Mouse (Mus musculus): ENCODE results near the gene Reep1. TPM values are rescaled to one million over a fixed set of nuclear protein-coding genes. Genes with fewer than 3 reads are reported as not detected.

Gene Reep1
- total RNA-seq, 2 experiments from 2014 or later, result not detected

DNA sequence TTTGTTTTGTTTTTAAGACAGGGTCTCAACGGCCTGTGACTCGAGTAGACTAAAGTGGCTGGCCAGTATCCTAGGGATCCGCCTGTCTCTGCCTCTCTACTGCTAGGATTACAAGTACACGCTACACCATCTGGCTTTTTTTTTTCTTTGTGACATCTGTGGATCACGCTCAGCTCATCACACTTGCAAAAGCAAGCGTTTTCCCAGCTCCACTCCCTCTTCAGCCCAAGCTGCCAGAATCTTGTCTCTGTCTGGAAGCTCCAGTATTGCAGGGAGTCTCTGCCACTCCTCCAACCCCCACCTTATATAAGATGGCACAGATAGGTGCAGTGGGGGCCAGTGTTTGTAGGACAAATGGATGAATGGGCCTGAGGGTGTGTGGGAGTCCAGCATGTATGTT lies 64.8 kb downstream of the Reep1 start:
- ATAC-seq (replicated peaks; ENCODE audit: low FRiP score, poor library complexity, severe bottlenecking), result no peak

DNA sequence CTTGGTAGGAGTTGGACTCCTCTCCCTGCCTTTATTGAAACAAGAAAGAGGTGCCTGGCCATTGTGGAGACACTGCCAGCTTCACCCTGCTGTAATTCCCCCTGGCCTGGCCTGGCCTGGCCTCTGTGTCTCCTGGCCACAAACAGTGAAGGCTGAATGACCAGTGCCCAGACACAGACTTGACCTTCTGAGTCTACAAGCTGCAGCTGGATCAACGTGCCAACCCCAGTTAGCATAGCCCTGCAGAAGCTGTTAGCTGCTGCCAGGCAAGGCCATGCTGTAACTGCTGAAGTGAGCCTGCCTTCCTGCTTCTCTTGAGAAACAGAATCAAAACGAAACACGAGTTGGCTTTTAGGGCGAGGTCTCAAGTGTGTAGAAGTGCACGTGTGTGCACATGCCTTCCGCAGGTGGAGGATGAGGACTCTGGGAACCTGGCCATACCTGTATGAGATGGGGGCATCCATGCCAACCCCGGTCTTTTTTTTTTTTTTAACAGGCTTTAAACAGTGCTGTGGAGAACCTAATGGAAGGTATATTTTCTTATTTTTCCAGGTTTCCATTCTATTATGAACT lies 65.4 kb downstream of the Reep1 start:
- ATAC-seq (replicated peaks; ENCODE audit: low FRiP score, poor library complexity, severe bottlenecking), result no peak

DNA sequence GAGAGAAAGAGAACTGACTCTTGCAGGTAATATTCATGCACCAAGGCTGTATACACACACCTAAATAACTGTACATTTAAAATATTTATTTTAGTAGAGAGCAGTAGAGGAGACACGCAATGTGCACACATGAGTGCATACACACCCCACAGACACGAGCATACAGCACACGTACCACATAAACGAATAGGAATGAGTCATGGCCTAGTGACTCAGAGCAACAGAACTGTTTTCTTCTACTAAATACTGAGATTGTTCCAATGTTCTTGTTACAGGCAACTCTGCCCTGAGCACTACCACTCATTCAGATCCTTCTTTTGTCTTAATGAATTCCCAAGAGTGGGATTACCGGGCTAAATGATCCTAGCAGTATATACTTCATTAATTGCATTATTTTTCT lies 70.7 kb downstream of the Reep1 start:
- no peak for ATAC-seq (replicated peaks; ENCODE audit: low FRiP score, poor library complexity, severe bottlenecking)

DNA sequence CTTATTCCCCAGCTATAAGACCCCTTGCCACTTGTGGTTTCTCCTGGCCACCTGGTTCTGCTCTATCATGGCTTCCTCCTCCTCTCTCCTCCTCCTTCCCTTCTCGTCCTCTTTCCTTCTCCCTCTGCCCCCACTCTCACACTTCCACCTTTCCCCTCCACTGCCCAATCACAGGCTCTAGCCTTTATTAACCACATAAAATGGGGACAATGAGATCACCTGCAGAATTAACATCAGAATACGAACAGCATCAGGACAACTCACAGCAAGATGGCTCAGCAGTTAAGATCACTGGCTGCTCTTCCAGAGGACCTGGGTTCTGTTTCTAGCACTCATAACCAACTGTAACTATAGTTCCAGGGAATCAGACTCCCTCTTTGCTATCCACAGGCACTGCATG lies 72.5 kb downstream of the Reep1 start:
- no peak for ATAC-seq (replicated peaks; ENCODE audit: low FRiP score, poor library complexity, severe bottlenecking)

DNA sequence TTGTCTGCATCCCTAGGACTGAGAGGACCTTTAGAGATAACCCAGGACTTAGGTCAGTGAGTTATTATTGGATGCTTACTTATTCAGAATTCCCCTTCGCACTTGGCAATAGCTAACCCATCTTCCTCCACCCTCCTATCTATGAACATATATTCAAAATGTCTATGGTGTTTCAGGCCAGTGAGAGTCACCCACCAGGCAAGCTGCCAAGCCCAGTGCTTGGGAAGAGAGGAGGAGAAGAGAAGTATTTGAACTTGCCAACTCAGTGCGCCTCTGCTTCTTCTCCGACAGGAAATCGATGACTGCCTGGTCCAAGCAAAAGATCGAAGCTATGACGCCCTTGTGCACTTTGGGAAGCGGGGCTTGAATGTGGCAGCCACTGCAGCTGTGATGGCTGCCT lies 73.1 kb downstream of the Reep1 start:
- ATAC-seq (replicated peaks; ENCODE audit: low FRiP score, poor library complexity, severe bottlenecking), result no peak

DNA sequence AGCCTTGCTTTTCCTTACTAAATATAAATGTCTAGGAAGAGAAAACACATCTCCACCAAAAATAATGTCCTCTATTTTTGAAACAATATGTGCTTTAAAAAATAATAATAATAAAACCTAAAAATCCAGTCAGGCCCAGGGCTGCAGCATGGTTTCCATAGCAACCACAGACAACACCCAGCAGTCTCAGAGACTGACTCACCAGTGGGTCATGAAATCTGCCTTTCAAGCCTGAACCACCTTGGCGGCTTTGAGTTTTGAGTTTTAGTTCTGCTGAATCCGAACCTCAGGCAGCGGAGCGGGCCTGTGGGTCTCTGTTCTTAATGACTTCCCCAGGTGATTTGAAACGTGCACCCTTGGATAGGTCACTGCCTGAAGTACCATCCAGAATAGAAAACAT lies 75.8 kb downstream of the Reep1 start:
- ATAC-seq (replicated peaks; ENCODE audit: low FRiP score, poor library complexity, severe bottlenecking), result no peak

DNA sequence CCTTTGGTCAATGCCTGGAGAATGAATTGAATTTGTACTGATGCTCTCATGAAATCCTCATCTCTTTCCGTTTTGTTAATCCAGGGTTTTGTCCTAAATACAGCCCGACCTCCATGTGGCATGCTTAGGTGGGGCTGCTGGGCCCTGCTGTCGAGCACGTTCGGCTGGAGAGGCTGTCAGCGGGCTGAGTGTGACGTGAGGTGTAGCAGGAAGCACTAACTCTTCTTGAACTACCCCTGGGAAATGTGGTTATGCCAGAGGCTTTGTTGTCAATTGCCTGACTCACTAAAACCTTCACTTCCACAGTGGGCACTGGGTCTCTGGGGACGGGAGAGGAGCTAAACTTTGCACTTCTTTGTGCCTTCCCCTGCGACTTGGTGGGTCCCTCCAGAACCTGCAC lies 81.0 kb downstream of the Reep1 start:
- ATAC-seq (replicated peaks; ENCODE audit: low FRiP score, poor library complexity, severe bottlenecking), result no peak

DNA sequence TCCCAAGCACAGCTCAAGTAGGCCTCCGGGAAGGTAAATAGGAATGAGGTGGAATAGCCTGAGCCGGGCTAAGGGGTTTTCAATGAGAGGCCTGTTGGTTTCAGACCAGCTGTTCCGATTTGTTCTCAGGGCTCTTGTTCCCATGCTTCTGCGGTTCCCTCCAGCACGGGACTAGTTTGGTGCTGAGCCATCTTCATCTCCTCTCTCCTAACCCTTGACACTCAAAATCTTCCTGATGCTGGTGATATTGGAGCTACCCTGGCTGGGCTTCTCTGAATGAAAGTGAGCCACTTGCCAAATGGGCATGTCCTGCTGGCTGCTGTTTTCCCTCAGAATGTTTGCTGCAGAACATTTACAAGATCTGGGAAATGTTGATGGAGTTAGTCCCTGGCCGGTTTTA lies 84.4 kb downstream of the Reep1 start:
- no peak for ATAC-seq (replicated peaks; ENCODE audit: low FRiP score, poor library complexity, severe bottlenecking)

DNA sequence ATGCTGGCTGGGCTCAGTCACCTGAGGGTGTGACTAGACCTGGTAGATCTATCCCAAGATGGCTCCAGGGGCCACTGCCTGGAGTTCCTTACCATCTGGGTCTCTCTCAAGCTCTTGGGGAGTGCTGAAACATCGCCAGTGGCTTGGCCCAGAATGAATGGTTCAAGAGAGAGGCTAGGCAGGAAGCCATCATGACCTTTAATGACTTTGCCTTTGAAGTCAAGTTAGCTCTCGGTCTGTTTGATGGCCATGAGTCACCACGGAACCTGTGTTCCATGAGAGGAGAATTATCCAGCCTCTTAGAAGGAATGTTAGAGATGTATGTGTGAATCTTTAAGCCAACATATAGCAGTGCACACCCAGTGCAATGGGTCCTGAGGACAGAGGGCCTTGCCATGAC lies 92.0 kb downstream of the Reep1 start:
- no peak for ATAC-seq (replicated peaks; ENCODE audit: low FRiP score, poor library complexity, severe bottlenecking)

DNA sequence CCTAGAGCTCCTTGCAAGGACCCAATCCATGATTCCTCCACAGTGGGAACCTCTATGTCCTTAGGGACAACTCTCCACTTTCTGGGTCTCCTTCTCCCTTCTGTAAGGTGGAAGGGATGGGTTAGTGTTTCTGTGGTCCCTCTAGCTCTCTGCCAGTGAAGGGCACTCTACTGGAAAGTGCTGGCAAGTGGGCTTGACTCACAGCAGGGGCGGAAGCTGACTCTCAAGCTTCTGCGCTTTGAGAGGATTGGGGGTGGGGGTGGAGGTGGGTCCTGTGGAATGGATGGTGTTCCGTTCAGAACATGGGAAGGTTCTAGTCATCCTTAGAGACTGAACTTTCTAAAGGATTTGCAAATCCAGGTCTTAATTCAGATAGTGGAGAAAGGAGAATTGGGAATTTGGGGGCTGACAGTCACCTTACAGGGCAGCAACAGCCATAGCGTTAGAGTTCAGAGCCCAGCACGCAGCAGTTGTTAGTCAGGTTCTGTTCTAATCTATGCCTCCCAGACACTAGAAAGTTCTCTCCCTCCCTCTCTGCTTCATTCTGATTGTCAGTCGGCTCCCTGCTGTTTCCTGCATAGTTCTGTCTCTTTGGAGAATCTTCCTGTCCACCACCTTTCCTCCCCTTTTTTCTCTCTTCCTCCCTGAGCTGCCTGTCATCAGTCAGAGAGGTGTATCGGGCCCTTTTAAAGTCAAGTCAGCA lies 93.8 kb downstream of the Reep1 start:
- ATAC-seq (replicated peaks; ENCODE audit: low FRiP score, poor library complexity, severe bottlenecking), result peak; percentile 80

DNA sequence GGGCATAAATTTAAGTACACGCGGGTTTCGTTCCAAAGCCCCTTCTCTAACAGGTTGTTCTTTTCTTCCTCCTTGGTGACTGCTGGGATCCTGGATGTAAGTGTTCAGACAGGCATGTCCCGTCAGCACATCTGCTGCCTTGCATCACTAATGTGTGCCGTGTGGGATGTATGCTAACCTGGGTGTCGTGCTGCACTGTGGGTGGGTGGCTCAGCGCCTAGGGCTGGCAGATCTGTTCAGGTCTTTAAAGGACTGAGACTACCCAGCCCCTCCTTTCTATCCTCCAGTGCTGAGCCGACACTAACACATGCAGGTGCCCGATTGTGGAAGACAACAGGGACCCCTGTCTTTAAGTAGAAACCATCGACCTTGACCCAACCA lies 94.3 kb downstream of the Reep1 start:
- ATAC-seq (replicated peaks; ENCODE audit: low FRiP score, poor library complexity, severe bottlenecking), result peak; percentile 12; the same call in 1 of the 2 replicates

DNA sequence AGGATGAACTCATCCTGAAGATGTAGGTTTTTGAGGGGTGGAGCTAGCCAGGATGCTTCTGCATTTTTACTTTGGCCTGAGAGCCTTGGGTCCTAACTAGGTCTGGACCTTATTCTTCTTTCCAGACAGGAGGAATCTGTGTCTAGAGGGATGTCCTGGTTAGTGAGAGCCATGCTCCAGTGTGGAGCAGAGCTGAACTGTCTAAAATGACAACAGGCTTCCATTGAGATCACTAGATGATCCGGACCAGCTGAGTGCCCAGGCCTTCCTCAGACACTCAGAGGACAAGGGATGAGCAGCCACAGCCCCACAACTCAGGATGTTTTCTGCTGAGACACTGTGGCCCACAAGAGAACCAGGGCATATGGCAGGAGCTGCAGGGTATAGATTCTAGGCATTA lies 96.2 kb downstream of the Reep1 start:
- ATAC-seq (replicated peaks; ENCODE audit: low FRiP score, poor library complexity, severe bottlenecking), result no peak

DNA sequence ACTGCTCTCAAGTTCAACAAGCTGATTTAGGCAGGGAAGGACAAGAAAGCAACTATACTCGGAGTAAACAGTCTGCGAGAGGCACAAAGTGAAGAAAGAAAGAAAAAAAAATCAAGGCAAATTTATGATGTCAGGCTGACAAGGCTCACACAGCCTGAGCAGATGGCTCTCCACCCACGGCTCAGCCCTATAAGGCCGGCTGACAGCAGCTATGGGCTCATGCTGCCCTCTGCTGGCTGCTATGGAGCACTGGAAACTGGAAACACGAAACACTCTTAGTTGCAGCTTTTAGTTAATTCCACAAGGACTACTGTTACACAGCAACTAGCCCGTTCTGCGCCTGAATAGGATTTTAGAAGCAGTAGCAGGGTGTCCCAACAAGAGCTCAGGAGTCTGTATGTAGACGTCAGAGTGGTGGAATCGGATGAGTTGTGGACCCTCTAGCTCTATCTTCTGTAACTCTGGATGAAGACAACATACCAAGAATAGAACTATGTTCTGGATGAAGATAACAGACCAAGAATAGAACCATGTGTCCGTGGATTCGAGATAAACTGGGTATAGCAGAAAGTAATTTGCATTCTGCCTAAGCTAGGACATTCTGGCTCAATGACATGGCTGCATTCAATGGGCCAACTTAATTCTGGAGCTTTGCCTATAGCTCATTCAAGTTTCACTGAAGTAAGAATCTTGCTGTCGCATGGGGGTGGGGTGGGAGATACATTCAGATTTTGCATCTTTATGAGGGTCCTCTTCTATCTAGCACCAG lies 96.9 kb downstream of the Reep1 start:
- ATAC-seq (replicated peaks; ENCODE audit: low FRiP score, poor library complexity, severe bottlenecking), result peak; percentile 73

DNA sequence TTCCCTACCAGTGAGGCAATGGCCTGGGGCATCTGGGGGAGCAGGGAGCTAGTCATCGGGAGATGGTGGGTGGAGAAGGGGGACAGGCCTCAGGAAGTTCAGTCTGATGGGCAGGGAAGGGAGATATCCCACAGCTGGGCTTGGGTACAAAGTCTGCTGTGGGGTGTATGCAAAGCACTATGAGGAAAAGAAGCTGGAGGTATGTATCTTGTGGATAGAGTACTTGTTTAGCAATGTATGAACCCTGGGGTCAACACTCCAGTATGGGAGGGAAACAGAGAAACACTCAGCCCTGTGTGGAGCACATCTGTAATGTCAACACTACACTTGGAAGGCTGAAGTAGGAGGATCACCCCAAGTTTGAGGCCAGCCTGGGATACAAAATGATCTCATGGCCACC lies 99.4 kb downstream of the Reep1 start:
- ATAC-seq (replicated peaks; ENCODE audit: low FRiP score, poor library complexity, severe bottlenecking), result no peak

DNA sequence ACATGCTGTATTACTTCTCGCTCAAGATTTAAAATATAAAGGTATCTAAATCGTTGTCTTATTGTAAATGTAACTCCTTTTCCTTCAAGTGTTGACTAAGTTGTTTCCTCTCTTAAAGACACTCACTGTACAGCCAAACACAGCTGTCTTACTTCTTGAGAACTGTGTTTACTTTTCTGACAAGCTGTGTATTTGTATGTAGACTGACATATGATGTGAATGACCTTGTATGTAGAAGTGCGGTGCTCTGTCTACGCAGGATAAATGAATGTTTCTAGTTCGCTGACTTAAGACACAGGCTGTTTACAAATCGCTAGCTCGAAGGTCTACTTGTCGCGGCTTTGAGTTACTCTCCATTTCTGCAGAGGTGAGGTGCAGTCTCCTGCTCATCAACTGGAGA lies 102.5 kb downstream of the Reep1 start:
- no peak for ATAC-seq (replicated peaks; ENCODE audit: low FRiP score, poor library complexity, severe bottlenecking)

DNA sequence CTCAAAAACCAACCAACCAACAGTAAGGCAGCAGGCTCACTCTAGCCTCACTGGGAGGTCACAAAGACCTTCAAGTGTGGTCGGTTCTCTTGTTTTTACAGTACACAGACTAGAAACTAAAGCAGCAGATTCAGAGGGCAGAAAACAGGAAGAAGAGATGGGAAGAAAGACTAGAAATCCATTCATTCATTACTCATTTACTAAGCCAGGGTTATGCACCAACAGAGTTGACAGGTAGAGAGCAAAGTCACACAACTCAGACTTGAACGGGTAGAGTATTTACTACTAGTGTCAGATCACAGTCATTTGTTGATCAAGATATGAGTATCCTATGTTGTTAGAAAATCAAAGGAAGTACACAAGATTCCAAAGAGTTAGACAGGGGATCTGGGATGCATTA lies 105.5 kb downstream of the Reep1 start:
- no peak for ATAC-seq (replicated peaks; ENCODE audit: low FRiP score, poor library complexity, severe bottlenecking)

DNA sequence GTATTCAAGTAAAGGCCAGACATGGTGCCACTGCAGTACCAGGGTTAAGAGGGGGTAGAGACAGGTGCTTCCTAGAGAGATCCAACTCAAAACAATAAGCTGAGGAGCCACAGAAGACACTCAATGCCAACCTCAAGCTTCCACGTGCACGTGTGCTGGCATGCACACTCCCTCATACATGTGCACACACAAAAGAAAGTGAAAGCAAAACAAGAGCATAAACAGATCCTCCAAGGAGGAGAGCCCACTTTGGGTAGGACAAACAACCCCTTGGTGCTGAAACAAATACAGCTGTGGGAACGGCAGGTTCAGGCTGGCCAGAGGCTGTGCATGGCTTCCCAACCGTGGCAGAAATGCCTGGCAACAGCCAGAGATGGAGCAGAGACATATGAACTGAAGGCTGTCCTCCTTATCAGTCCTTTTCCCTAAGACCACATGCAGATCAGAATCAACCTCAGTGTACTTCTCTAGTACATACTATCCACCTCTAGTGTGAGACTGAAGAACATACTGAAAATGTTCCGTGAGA lies 112.5 kb downstream of the Reep1 start:
- ATAC-seq (replicated peaks; ENCODE audit: low FRiP score, poor library complexity, severe bottlenecking), result no peak

DNA sequence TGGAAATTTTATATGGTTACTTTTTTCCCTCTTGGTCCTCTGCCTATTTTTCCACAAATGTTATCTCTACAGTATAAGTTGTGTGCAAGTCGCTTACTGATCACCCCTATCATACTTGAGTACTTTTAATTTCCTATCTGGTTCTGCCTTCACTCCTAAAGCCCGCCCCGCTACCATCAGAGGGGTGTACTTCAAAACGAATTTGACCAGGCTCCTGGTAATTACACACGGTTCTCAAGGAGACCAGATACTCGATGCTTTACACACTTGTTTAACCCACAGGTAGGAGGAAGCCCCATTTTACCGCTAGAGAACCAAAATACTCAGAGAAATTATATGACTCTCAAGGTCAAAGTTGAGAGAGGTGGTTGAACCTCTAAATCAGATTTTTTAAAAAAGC lies 115.7 kb downstream of the Reep1 start:
- ATAC-seq (replicated peaks; ENCODE audit: low FRiP score, poor library complexity, severe bottlenecking), result no peak; the same call in 1 of the 2 replicates

DNA sequence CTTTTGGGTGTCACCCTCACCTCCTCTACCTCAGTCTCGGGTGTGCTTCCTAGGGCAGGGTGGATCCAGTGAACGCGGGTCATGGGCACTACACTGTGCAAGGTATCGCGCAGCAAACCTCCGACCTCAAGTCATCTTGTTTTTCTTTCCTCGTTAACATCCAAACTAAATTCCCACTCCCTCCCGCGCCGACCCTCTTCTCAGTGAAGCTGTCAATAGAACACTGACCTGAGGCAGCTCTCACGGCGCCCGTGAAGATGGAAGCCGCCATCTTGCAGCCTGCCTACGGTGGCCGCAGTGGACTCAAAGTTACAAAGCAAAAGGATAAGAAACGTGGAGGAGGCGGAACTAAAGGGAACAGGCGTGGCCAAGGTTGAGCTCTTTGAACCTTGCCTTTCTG lies 116.1 kb downstream of the Reep1 start:
- ATAC-seq (replicated peaks; ENCODE audit: low FRiP score, poor library complexity, severe bottlenecking), result peak; percentile 99

DNA sequence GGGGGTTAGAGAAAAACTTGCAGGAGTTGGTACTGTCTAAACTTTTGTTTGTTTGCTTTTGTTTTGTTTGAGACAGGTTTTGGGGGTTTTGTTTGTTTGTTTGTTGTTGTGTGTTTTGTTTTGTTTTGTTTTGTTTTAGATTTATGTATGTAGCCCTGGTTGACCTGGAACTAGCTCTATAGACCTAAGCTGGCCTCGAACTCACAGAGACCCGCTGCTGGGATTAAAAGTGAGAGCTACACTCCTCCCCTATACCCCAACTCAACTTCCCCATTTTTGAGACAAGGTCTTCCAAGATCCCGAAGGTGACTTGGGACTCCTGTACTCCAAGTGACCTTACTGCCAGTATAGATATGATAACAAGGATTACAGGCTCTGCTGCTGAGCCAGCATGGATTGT lies 116.6 kb downstream of the Reep1 start:
- ATAC-seq (replicated peaks; ENCODE audit: low FRiP score, poor library complexity, severe bottlenecking), result no peak

DNA sequence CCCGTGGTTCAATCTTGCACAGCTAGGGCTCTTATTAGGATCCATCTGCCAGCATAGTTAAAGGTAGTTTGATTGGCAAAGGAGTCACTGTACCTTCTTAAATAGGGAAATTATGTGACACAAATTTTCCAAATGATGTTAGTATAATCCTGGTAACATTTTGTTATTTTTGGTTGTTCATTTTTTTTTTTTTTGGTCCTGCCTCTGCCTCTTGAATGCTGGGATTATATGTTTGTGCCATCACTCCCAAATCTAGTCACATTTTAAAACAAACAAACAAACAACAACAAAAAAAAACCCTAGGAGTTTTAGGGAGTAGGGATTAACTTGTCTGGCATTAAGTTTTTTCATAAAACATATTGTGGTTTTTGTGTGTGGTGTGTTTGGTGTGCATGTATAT lies 119.5 kb downstream of the Reep1 start, which contains the start of gene Mrpl35:
Gene Mrpl35, minus strand, starts transcription at position 101 of the 400 bp plus-strand sequence.
- ATAC-seq (replicated peaks; ENCODE audit: low FRiP score, poor library complexity, severe bottlenecking), result no peak

Measured in erythroblast, adult 5-6 weeks (primary cell).